Mouse (Mus musculus) heart, adult 2 months (tissue): ENCODE measurements around the gene Rrn3.

Source experiments
- CTCF ChIP-seq: fragments of 200-600 bp; IDR thresholded peaks from 2 replicates; pipeline ENCODE4 v1.8.1; 2022; ENCODE audit warnings: antibody characterized with exemption, mild to moderate bottlenecking, moderate library complexity
- POLR2A ChIP-seq: fragments of 200-500 bp; IDR thresholded peaks from 2 replicates; pipeline ENCODE4 v1.6.1; 2011; ENCODE audit warnings: mild to moderate bottlenecking, low read depth, low read length, control low read depth; ENCODE audit not compliant: insufficient read depth

- TF ChIP-seq CTCF (no peak), POLR2A (no peak)
These were observed 30.5 kb upstream of the Rrn3 start for GRCm38 (mm10) chr16:13749981-13750380.
